Mouse (Mus musculus): Measurements from ENCODE around the gene Fry.

GRCm38 (mm10) chr5:150464721-150465120 lies 346.3 kb downstream of the Fry start:
- no peak for TF ChIP-seq CTCF (IDR thresholded peaks at IDR 0.05; ENCODE audit: low read depth)
- TF ChIP-seq EP300 (IDR thresholded peaks at IDR 0.05; ENCODE audit: low read depth) = no peak
